Mouse (Mus musculus) intestine, embryonic 14.5 days (tissue): ENCODE measurements around the gene Tdrd6. TPM values are rescaled to one million over a fixed set of nuclear protein-coding genes. Genes with fewer than 3 reads are reported as not detected.
A peak's percentile ranks its signal among the peaks of the same experiment; 100 is the strongest.

Experiments used
- ATAC-seq: fragments of 200-750 bp; cut with Nextera tagmentation; replicated peaks from 2 replicates; pipeline ENCODE4 v1.8.0; 2017; ENCODE audit warnings: low read depth, moderate number of reproducible peaks, moderate TSS enrichment, moderate library complexity; ENCODE audit not compliant: low FRiP score, low TSS enrichment
- DNase-seq: peaks from one replicate; pipeline ENCODE4 v3.0.0-alpha.2; 2018; ENCODE audit warnings: low spot score
- H3K27ac ChIP-seq: fragments of 300-500 bp; sonication (generic); 2 replicates; pipeline ENCODE4 v1.5.1; 2014; ENCODE audit warnings: low read depth, mild to moderate bottlenecking, control low read depth
- H3K27me3 ChIP-seq: fragments of 300-500 bp; sonication (generic); replicated peaks from 2 replicates; pipeline ENCODE4 v1.6.1; 2014; ENCODE audit warnings: low read length, control low read depth; ENCODE audit not compliant: control insufficient read depth, insufficient read depth
- H3K36me3 ChIP-seq: fragments of 300-500 bp; sonication (generic); 2 replicates; pipeline ENCODE4 v1.6.1; 2014; ENCODE audit warnings: low read length, control low read depth; ENCODE audit not compliant: control insufficient read depth, insufficient read depth
- H3K4me1 ChIP-seq: fragments of 300-500 bp; sonication (generic); replicated peaks from 2 replicates; pipeline ENCODE4 v1.6.1; 2014; ENCODE audit warnings: low read length, control low read depth, mixed read lengths; ENCODE audit not compliant: control insufficient read depth, insufficient read depth
- H3K4me2 ChIP-seq: fragments of 300-500 bp; sonication (generic); 2 replicates; pipeline ENCODE4 v1.6.1; 2014; ENCODE audit warnings: low read length
- H3K4me3 ChIP-seq: fragments of 300-500 bp; sonication (generic); 2 replicates; pipeline ENCODE4 v1.5.1; 2014; ENCODE audit warnings: low read depth, low read length, control low read depth, mixed read lengths
- H3K9ac ChIP-seq: fragments of 300-500 bp; sonication (generic); 2 replicates; pipeline ENCODE4 v1.6.1; 2014; ENCODE audit warnings: mild to moderate bottlenecking, low read length
- H3K9me3 ChIP-seq: fragments of 300-500 bp; sonication (generic); 2 replicates; pipeline ENCODE4 v1.6.1; 2016; ENCODE audit warnings: low read length, control low read depth; ENCODE audit not compliant: control insufficient read depth
- WGBS: fragments of 180-500 bp; shearing (Covaris S2); extraction: QIAGEN DNeasy Blood & Tissue Kit; methylation state at CpG from one replicate; pipeline ENCODE4 v1.1.7; 2014; 5-methylcytosine and 5-hydroxymethylcytosine counted together
- polyA plus RNA-seq: library from polyadenylated mRNA; unstranded; fragments of >200 nt; fragmentation: Nextera tagmentation; extraction: Ambion mirVana; gene quantifications from 2 replicates; pipeline ENCODE4 v1.2.1, GENCODE M21; 2014

The Tdrd6 gene
- polyA plus RNA-seq, 1 experiment from 2014 or later = 0.15 TPM

DNA sequence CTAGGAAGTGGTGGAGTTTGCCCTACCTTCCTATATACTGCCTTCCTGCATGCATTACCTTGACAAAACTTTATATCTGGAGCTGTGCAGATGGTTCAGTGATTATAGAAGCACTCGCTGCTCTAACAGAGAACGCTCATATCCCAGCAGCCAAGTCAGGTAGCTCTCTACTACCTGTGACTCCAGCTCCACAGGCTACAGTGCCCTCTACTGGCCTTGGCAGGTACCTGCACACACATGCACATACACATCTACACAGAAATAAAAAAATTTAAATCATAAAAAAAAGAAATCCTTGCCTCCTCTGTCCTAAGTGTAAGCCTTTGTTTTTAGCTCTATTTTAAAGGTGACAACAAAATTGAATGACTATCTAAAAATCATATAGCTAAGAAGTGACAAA is 32.4 kb downstream of the Tdrd6 start:
- H3K36me3 ChIP-seq = no peaks in the 10 kb centered on the region
- H3K4me3 ChIP-seq = no peak overlapping the region
- DNase-seq (no peak), ATAC-seq (no peak)
- H3K4me2 ChIP-seq = no peak overlapping the region
- H3K27me3 ChIP-seq = no peaks in the 10 kb centered on the region
- H3K27ac ChIP-seq = no peak overlapping the region
- WGBS = 94% methylated on average over 2 of the region's 2 CpGs
- no peak overlapping the region for H3K9ac ChIP-seq
- H3K9me3 ChIP-seq = no peaks in the 10 kb centered on the region
- no peaks in the 10 kb centered on the region for H3K4me1 ChIP-seq

DNA sequence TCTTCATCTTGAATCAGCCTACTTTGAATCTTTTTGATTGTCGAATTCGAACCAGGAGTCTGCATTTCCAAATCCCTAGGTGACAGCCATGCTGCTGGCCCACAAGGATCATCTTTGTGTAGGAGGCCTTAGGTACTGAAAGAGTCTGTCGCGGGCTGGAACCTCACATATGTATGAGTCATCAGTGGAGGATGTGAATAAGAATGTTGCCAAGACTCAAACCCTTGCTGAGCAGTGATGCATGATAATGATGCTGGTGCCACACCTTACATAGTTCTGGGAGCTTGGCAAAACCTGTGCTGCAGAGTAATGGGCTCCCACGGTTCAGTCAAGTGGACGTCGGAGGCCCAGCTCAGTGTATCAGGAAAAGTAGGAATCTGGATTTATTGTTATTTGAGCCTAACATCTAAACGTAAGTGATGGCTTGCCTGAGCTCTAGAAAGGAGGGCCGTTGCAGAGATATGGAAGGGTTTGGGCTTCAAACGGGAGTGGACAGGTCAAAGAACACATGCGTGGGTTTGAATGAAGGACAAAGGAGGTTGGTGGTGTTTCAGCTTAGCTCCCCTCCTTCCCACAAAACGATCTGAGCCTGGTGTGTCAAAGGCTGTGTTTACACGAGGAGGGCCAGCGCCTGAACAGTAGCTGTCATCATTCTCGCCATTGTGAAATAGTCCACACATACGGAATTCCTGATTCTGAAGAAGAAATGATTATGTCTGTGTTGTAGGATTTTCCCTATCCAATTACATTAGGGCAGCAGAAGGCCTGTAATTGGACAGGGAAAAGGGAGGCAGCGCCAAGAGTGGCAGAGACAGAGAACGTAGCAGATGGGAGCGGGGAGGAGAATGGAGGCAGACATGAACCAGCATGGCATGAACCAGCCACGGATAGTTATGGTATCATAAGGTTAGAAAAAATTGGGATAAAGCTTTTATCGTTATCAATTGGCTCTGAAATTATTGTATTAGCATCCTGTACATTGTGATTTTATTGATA is 37.5 kb downstream of the Tdrd6 start:
- 71% methylated on average over 21 of the region's 21 CpGs for WGBS
- ATAC-seq = no peak
- no peak overlapping the region for H3K27ac ChIP-seq

DNA sequence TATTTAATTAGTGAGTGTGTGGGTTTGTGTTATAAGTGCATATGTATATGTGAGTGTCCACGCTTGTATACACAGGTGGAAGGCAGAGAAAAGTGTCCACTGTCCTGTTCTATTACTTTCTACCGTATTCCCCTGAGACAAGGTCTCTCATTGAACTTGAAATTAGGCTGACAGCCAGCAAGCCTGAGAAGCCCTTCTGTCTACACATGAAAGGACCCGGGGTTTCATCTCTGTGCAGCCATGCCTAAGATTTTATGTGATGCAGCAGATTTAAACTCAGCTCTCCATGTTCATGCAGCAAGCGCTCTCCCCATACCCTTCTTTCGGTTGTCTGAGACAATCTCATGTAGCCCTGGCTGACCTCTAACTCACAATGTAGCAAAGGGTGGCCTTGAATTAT is 39.6 kb downstream of the Tdrd6 start:
- H3K4me1 ChIP-seq = no peaks in the 10 kb centered on the region
- ATAC-seq (no peak), DNase-seq (no peak)
- no peak overlapping the region for H3K27ac ChIP-seq
- WGBS = 90% methylated on average over 5 of the region's 5 CpGs
- no peak overlapping the region for H3K4me2 ChIP-seq
- no peaks in the 10 kb centered on the region for H3K9me3 ChIP-seq
- no peak overlapping the region for H3K4me3 ChIP-seq
- no peak overlapping the region for H3K9ac ChIP-seq
- no peaks in the 10 kb centered on the region for H3K27me3 ChIP-seq
- no peaks in the 10 kb centered on the region for H3K36me3 ChIP-seq

More for the DNA sequence above, 37.5 kb downstream of the Tdrd6 start:
- no peak for DNase-seq
- no peak overlapping the region for H3K4me3 ChIP-seq
- H3K9ac ChIP-seq = no peak overlapping the region
- no peaks in the 10 kb centered on the region for H3K4me1 ChIP-seq
- no peak overlapping the region for H3K4me2 ChIP-seq
- no peaks in the 10 kb centered on the region for H3K27me3 ChIP-seq
- no peaks in the 10 kb centered on the region for H3K36me3 ChIP-seq
- H3K9me3 ChIP-seq = no peaks in the 10 kb centered on the region

DNA sequence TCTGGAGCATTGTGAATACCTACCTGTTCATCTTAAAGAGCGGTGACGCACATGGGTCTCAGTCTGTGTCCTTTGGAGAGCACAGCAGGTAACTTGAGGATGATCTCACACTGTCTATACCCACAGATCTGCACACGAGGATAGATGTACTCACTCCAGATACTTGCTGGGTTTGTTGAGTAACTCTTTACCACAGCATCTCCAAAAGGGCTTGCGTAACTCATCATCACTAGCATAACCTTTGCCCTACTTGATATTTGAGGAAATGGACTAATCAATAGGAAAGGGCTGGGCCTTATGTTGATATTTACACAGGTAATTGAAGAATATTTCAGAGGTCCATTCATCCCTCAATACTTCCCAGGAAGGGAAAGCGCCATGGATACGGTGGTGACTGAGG is 40.3 kb downstream of the Tdrd6 start:
- no peak for DNase-seq
- no peak for ATAC-seq
- H3K27ac ChIP-seq = no peak overlapping the region
- H3K4me3 ChIP-seq = no peak overlapping the region
- no peaks in the 10 kb centered on the region for H3K4me1 ChIP-seq
- WGBS = 88% methylated on average over 6 of the region's 6 CpGs
- no peaks in the 10 kb centered on the region for H3K9me3 ChIP-seq
- H3K27me3 ChIP-seq = no peaks in the 10 kb centered on the region
- no peaks in the 10 kb centered on the region for H3K36me3 ChIP-seq
- no peak overlapping the region for H3K4me2 ChIP-seq
- H3K9ac ChIP-seq = no peak overlapping the region

DNA sequence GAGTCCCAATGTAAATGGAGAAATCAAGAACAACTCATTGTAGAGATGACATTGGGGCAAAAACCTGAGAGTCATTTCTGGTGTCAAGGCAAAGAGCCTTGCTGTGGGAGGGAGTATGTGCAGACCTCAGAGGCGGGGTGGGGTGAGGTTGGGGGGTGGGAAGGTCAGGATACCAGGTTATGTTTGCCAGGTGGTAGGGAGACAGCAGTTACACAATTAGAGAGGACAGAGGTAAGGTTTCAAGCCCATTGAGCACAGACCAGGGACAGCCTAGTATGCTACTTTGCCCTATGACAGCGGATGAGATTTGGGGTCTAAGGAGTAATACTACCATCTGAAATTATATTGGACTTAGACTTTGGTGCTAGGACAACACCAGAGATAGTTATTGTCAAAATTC is 42.8 kb downstream of the Tdrd6 start:
- Histone ChIP-seq H3K9ac (no peak overlapping the region), H3K27ac (no peak overlapping the region), H3K36me3 (no peaks in the 10 kb centered on the region), H3K4me3 (no peak overlapping the region), H3K4me2 (no peak overlapping the region), H3K4me1 (no peaks in the 10 kb centered on the region), H3K27me3 (no peaks in the 10 kb centered on the region), H3K9me3 (no peaks in the 10 kb centered on the region)
- no peak for DNase-seq
- WGBS = 89% methylated on average over 2 of the region's 2 CpGs
- no peak for ATAC-seq

DNA sequence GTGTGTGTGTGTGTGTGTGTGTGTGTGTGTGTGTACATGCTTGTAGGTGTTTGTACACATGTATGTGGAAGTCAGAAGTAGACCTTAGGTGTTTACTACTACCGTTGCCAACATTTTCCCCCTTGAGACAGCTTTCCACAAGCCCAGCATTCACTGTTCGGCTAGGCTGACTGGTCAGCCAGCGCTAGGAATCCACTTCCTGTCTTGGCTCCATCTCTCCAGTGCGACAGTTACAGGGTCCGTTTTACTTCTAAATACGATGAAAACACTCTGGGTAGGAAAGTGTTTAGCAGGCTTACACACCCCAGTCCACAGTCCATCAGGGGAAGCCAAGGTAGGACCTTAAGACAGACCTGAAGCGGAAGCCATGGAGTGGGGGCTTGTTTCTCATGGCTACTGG is 45.3 kb downstream of the Tdrd6 start:
- WGBS = 59% methylated on average over 7 of the region's 7 CpGs
- no peaks in the 10 kb centered on the region for H3K9me3 ChIP-seq
- H3K4me3 ChIP-seq = no peak overlapping the region
- H3K4me2 ChIP-seq = no peak overlapping the region
- ATAC-seq = no peak
- no peak overlapping the region for H3K27ac ChIP-seq
- no peaks in the 10 kb centered on the region for H3K27me3 ChIP-seq
- no peak for DNase-seq
- no peak overlapping the region for H3K9ac ChIP-seq
- peaks cover 9% of the 10 kb centered on the region; the same call in 1 of the 2 replicates for H3K4me1 ChIP-seq
- no peaks in the 10 kb centered on the region for H3K36me3 ChIP-seq

DNA sequence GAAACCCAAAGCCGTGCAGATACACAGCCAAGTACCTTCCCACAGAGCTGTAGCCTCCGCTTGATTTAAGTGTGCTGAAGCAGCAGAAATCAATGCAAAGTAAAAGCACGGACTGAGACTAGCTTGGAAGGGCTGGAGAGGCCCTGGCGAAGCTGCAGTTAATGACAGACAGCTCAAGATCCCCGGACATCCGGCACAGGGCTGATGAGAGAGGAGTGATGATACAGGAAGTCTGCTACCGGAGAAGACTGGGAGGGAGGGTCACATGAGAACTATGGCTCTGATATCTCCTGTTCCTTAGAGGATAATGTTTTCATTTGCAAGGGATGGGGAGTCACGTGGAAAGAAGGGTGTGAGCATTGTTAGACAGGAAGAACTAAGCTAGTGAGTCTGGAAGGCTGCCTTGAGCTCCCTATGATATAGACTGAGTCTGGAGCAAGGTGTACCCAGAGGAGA is 49.1 kb downstream of the Tdrd6 start:
- Histone ChIP-seq H3K36me3 (no peaks in the 10 kb centered on the region), H3K4me1 (peaks cover 9% of the 10 kb centered on the region; the same call in 1 of the 2 replicates), H3K4me2 (peak overlapping the region; percentile 28), H3K4me3 (no peak overlapping the region), H3K27me3 (no peaks in the 10 kb centered on the region), H3K9me3 (no peaks in the 10 kb centered on the region), H3K27ac (peak overlapping the region; percentile 19; the same call in 1 of the 2 replicates), H3K9ac (no peak overlapping the region)
- 17% methylated on average over 8 of the region's 8 CpGs for WGBS
- ATAC-seq (peak; percentile 43; the same call in 1 of the 2 replicates), DNase-seq (peak; percentile 62)

DNA sequence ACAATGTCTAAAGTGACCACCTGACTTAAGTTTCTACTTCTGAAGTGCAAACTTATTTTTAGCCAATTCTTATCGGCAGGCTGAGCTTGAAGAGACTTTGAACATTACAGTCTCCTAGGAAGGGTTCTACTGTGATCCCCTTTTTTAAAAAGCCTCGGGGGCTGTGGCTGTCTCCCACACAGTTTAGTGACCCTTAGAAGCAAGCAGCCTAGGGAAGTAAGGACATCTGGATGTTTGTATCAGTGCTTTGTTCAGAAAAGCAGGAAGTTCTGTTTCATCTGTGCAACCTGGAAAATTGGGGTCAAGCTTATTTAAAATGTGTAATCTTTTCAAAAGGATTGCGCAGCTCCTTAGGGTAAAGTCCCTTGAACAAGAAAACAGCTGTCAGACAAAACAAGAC is 49.6 kb downstream of the Tdrd6 start:
- WGBS = 43% methylated on average over 3 of the region's 3 CpGs
- peaks cover 9% of the 10 kb centered on the region; the same call in 1 of the 2 replicates for H3K4me1 ChIP-seq
- H3K9me3 ChIP-seq = no peaks in the 10 kb centered on the region
- ATAC-seq = no peak
- no peak overlapping the region for H3K4me3 ChIP-seq
- H3K36me3 ChIP-seq = no peaks in the 10 kb centered on the region
- DNase-seq = no peak
- H3K9ac ChIP-seq = no peak overlapping the region
- no peak overlapping the region for H3K27ac ChIP-seq
- H3K27me3 ChIP-seq = no peaks in the 10 kb centered on the region
- peak overlapping the region; percentile 28 for H3K4me2 ChIP-seq
